In the genomic region with DNA sequence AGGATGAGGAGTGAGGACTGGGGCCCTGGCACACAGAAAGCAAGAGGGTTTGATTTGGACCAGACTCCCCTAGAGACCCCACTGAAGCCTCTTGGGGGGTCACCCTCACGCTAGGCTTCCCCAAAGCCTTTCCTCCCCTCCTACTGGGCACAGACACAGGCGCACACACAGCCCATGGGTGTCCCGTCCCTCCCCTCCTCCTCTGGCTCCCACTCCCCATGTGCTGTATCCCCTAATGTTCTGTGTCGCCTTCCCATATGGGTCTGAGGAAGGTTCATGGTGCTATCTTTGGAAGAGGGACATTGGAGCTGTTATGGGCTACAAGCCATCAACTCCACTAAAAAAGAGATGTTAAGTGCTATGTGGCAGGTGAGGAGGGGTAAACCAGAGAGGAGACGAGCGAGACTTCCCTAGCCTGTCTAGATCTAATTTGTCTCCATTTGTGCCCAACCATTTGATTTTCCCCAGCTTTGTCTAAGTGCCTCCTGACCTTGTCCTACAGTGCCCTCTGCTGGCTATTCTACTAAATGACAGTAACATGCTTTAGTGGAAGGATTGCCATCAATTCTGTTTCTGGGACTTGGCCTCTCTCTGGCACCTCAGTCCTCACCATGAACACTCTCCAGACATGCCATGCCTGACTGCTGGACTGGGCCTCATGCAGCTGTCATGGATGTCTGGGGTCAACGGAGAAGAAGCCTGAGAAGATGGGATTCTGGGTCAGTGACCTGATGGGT, we compare ENCODE assay signal across 7 mouse cellular contexts. TPM values are rescaled to one million over a fixed set of nuclear protein-coding genes. Genes with fewer than 3 reads are reported as not detected.
DNase-seq lines count a peak whose midpoint lies in the region; ATAC-seq lines count a peak whose summit lies in the region.

No protein-coding gene starts in this region.

- H3K4me3 ChIP-seq in forebrain, embryonic 11.5 days (ENCODE audit: low read depth, low read length): no peak overlapping the region
- no peak overlapping the region for H3K4me3 ChIP-seq in hindbrain, embryonic 13.5 days

- no peak overlapping the region for H3K4me2 ChIP-seq in forebrain, embryonic 11.5 days (ENCODE audit: low read depth, low read length, severe bottlenecking)
- peak overlapping the region; percentile 36; the same call in 1 of the 2 replicates for H3K4me2 ChIP-seq in hindbrain, embryonic 13.5 days

- peak; percentile 58 for DNase-seq in MEL-GATA-1-ER (ENCODE audit: extremely low read depth, low read depth)
- peak; percentile 85 for DNase-seq in c-Kit-negative CD71-positive TER-119-positive erythroid progenitor cells, embryonic 14.5 days (ENCODE audit: low read depth, low spot score)
- peak; percentile 61 for DNase-seq in forebrain, embryonic 11.5 days (ENCODE audit: low spot score)
- peak; percentile 32 to 59 for DNase-seq in layer of hippocampus, postnatal 25 days (ENCODE audit: extremely low spot score in 1 of 2, low spot score in 1 of 2)
- peak; percentile 86 for DNase-seq in lung, postnatal 10 days
- peak; percentile 78 for DNase-seq in retina, postnatal 7 days (ENCODE audit: low read depth, low spot score)

- H3K4me1 ChIP-seq in forebrain, embryonic 11.5 days (replicated peaks; ENCODE audit: control insufficient read depth, insufficient read depth, low read length): no peaks in the 10 kb centered on the region
- H3K4me1 ChIP-seq in hindbrain, embryonic 13.5 days (replicated peaks): peaks cover 4% of the 10 kb centered on the region; the same call in 1 of the 2 replicates

- no peaks in the 10 kb centered on the region for H3K36me3 ChIP-seq in forebrain, embryonic 11.5 days (ENCODE audit: control insufficient read depth, insufficient read depth, low read length)
- no peaks in the 10 kb centered on the region for H3K36me3 ChIP-seq in hindbrain, embryonic 13.5 days

- WGBS in forebrain, embryonic 11.5 days: 38% methylated on average over 7 of the region's 7 CpGs
- WGBS in hindbrain, embryonic 13.5 days: 36% methylated on average over 7 of the region's 7 CpGs

- ATAC-seq in forebrain, embryonic 11.5 days (replicated peaks; ENCODE audit: low FRiP score): peak; percentile 58
- ATAC-seq in hindbrain, embryonic 13.5 days (ENCODE audit: low FRiP score): peak; percentile 82

- no peaks in the 10 kb centered on the region for H3K27me3 ChIP-seq in forebrain, embryonic 11.5 days (ENCODE audit: control insufficient read depth, insufficient read depth, low read length)
- H3K27me3 ChIP-seq in hindbrain, embryonic 13.5 days: no peaks in the 10 kb centered on the region

- no peak overlapping the region for H3K9ac ChIP-seq in forebrain, embryonic 11.5 days (ENCODE audit: low read length)
- H3K9ac ChIP-seq in hindbrain, embryonic 13.5 days: peak overlapping the region; percentile 49; the same call in 1 of the 2 replicates

- no peak overlapping the region for H3K27ac ChIP-seq in forebrain, embryonic 11.5 days (ENCODE audit: low read depth, low read length)
- no peak overlapping the region for H3K27ac ChIP-seq in hindbrain, embryonic 13.5 days

- no peaks in the 10 kb centered on the region for H3K9me3 ChIP-seq in forebrain, embryonic 11.5 days (ENCODE audit: control insufficient read depth, low read length)
- no peaks in the 10 kb centered on the region for H3K9me3 ChIP-seq in hindbrain, embryonic 13.5 days

RNA-seq across cellular contexts. Expression of gene Ckap2l, which starts 38.4 kb away (rescaled TPM):
- polyA plus RNA-seq in forebrain, embryonic 11.5 days (2014; fragmentation: Nextera tagmentation; extraction: Ambion mirVana): 95.3 and 97.5 TPM in 2 replicates
- 10.1 and 11.1 TPM in 2 replicates for polyA plus RNA-seq in hindbrain, embryonic 13.5 days (2015; fragmentation: Nextera tagmentation; extraction: Ambion mirVana)
- 1 to 10 TPM in 1 of 2 experiments, under 1 TPM in 1; 0.81 to 1.1 TPM for total RNA-seq in layer of hippocampus, postnatal 25 days (2021)

RNA-seq across cellular contexts. Expression of gene Il1a, which starts 51.1 kb away (rescaled TPM):
- 0.12 TPM in 1 of 2 replicates, not detected in the other for polyA plus RNA-seq in forebrain, embryonic 11.5 days (2014; fragmentation: Nextera tagmentation; extraction: Ambion mirVana)
- 0.26 and 0.43 TPM in 2 replicates for polyA plus RNA-seq in hindbrain, embryonic 13.5 days (2015; fragmentation: Nextera tagmentation; extraction: Ambion mirVana)
- under 1 TPM; 0.61 to 0.69 TPM for total RNA-seq in layer of hippocampus, postnatal 25 days (2021)
